ENCODE assay signal across 24 mouse cellular contexts in genomic region chr13:57496778-57497177, GRCm38 (mm10).
DNase-seq lines count a peak whose midpoint lies in the region; ATAC-seq and TF ChIP-seq lines count a peak whose summit lies in the region.
"Had no signal": no experiment of that assay in that cellular context is flagged by ENCODE, and none has a peak within 500 bp of the region (broad histone marks: within the 10 kb centered on the region; RNA-seq: fewer than 3 reads in every experiment).

No protein-coding gene starts in this region.

- DNase-seq in kidney, adult 2 months, result peak; percentile 33
- DNase-seq in kidney, postnatal 0 days (ENCODE audit: low spot score), result no peak
- DNase-seq in kidney, adult 11 months, result no peak
- DNase-seq in liver, adult 2 months (ENCODE audit: extremely low read depth, low read depth, low spot score), result peak; percentile 53
- DNase-seq: adrenal gland, adult 8-10 months; adrenal gland, postnatal 25 days; cerebellum, adult 18-20 months; cerebellum, adult 9-10 months; cerebellum, postnatal 14 days; gastrocnemius, postnatal 10 days; gastrocnemius, postnatal 36 days; heart, adult 2 months; heart, postnatal 14 days; heart, postnatal 4 days had no signal

- H3K9me3 ChIP-seq in kidney, embryonic 14.5 days (ENCODE audit: control insufficient read depth, low read length), result no peaks in the 10 kb centered on the region
- H3K9me3 ChIP-seq in kidney, postnatal 0 days (replicated peaks; ENCODE audit: low read length), result no peaks in the 10 kb centered on the region
- H3K9me3 ChIP-seq in liver, embryonic 12.5 days (replicated peaks), result no peaks in the 10 kb centered on the region
- peaks cover 46% of the 10 kb centered on the region for H3K9me3 ChIP-seq in megakaryocyte, embryonic 14.5 days
- H3K9me3 ChIP-seq: forebrain, embryonic 10.5 days; forebrain, embryonic 13.5 days; heart, embryonic 10.5 days; heart, embryonic 13.5 days had no signal

- H3K4me3 ChIP-seq in kidney, adult 2 months (ENCODE audit: insufficient read depth, low read depth, low read length), result no peak overlapping the region
- H3K4me3 ChIP-seq in kidney, embryonic 14.5 days (ENCODE audit: low read length), result no peak overlapping the region
- H3K4me3 ChIP-seq in kidney, postnatal 0 days (replicated peaks; ENCODE audit: low read depth, low read length), result no peak overlapping the region
- no peak overlapping the region for H3K4me3 ChIP-seq in liver, adult 2 months (ENCODE audit: insufficient read depth, low read depth, low read length)
- no peak overlapping the region for H3K4me3 ChIP-seq in liver, embryonic 12.5 days
- peak overlapping the region; percentile 15 for H3K4me3 ChIP-seq in megakaryocyte, embryonic 14.5 days (replicated peaks)
- H3K4me3 ChIP-seq: forebrain, embryonic 10.5 days; forebrain, embryonic 13.5 days; heart, adult 2 months; heart, embryonic 10.5 days; heart, embryonic 13.5 days had no signal

- 49% methylated on average over 7 of the region's 7 CpGs for WGBS in kidney, adult 2 months
- 67% methylated on average over 7 of the region's 7 CpGs for WGBS in kidney, embryonic 14.5 days
- WGBS in kidney, postnatal 0 days, result 68% methylated on average over 7 of the region's 7 CpGs
- 33% methylated on average over 7 of the region's 7 CpGs for WGBS in liver, adult 2 months
- WGBS in liver, embryonic 12.5 days (ENCODE audit: insufficient replicate concordance), result 59% methylated on average over 7 of the region's 7 CpGs

- no peak for ATAC-seq in kidney, embryonic 14.5 days (ENCODE audit: low FRiP score, low TSS enrichment)
- peak; percentile 36; the same call in 1 of the 2 replicates for ATAC-seq in kidney, postnatal 0 days (replicated peaks; ENCODE audit: low FRiP score, low read depth)
- ATAC-seq in liver, embryonic 12.5 days, result no peak
- no peak for ATAC-seq in megakaryocyte, adult 5-6 weeks (ENCODE audit: poor library complexity, severe bottlenecking)
- ATAC-seq: activated CD4-positive, CD25-positive, alpha-beta regulatory T cell, adult 4 months; forebrain, embryonic 13.5 days; forebrain, embryonic 16.5 days had no signal

- H3K79me2 ChIP-seq in liver, adult 2 months (ENCODE audit: control insufficient read depth, insufficient read depth, low read length), result no peaks in the 10 kb centered on the region

- no peak for TF ChIP-seq POLR2A in kidney, adult 2 months (IDR thresholded peaks at IDR 0.05; ENCODE audit: low read depth, low read length)
- no peak for TF ChIP-seq POLR2A in liver, adult 2 months (IDR thresholded peaks at IDR 0.05; ENCODE audit: extremely low read depth, insufficient read depth, low read length)

- H3K27me3 ChIP-seq in kidney, adult 2 months (replicated peaks; ENCODE audit: control insufficient read depth, insufficient read depth, low read length), result no peaks in the 10 kb centered on the region
- H3K27me3 ChIP-seq in kidney, embryonic 14.5 days (ENCODE audit: control insufficient read depth, insufficient read depth, low read length), result no peaks in the 10 kb centered on the region
- H3K27me3 ChIP-seq in kidney, postnatal 0 days (ENCODE audit: insufficient read depth, low read length), result no peaks in the 10 kb centered on the region
- no peaks in the 10 kb centered on the region for H3K27me3 ChIP-seq in liver, adult 2 months (ENCODE audit: control insufficient read depth, insufficient read depth, low read length)
- no peaks in the 10 kb centered on the region for H3K27me3 ChIP-seq in liver, embryonic 12.5 days (replicated peaks)
- no peaks in the 10 kb centered on the region for H3K27me3 ChIP-seq in megakaryocyte, embryonic 14.5 days (replicated peaks)
- H3K27me3 ChIP-seq: forebrain, embryonic 13.5 days; heart, embryonic 13.5 days had no signal

- H3K27ac ChIP-seq in kidney, adult 2 months (ENCODE audit: insufficient read depth, low read depth, low read length), result no peak overlapping the region
- H3K27ac ChIP-seq in kidney, embryonic 14.5 days (ENCODE audit: low read depth, low read length), result no peak overlapping the region
- no peak overlapping the region for H3K27ac ChIP-seq in kidney, postnatal 0 days
- H3K27ac ChIP-seq in liver, adult 2 months (replicated peaks; ENCODE audit: insufficient read depth, low read depth, low read length), result no peak overlapping the region
- H3K27ac ChIP-seq in liver, embryonic 12.5 days, result no peak overlapping the region
- H3K27ac ChIP-seq: forebrain, embryonic 10.5 days; forebrain, embryonic 13.5 days; heart, adult 2 months; heart, embryonic 10.5 days; heart, embryonic 13.5 days had no signal

- TF ChIP-seq CTCF in kidney, adult 2 months (conservative IDR thresholded peaks at IDR 0.05; ENCODE audit: insufficient read depth, insufficient read length, low read depth, low read length), result no peak
- TF ChIP-seq CTCF in kidney, postnatal 0 days (IDR thresholded peaks at IDR 0.05; ENCODE audit: low read depth), result no peak
- no peak for TF ChIP-seq CTCF in liver, adult 2 months (IDR thresholded peaks at IDR 0.05; ENCODE audit: low read depth, low read length)

- H3K9ac ChIP-seq in kidney, embryonic 14.5 days (ENCODE audit: low read depth, low read length), result no peak overlapping the region
- H3K9ac ChIP-seq in kidney, postnatal 0 days (ENCODE audit: low read depth, low read length), result no peak overlapping the region
- no peak overlapping the region for H3K9ac ChIP-seq in liver, adult 2 months (ENCODE audit: low read depth, low read length)
- no peak overlapping the region for H3K9ac ChIP-seq in liver, embryonic 12.5 days
- H3K9ac ChIP-seq: forebrain, embryonic 13.5 days; heart, embryonic 13.5 days had no signal

- no peak overlapping the region for H3K4me2 ChIP-seq in kidney, embryonic 14.5 days (replicated peaks; ENCODE audit: low read depth, low read length)
- no peak overlapping the region for H3K4me2 ChIP-seq in kidney, postnatal 0 days (ENCODE audit: low read length)
- H3K4me2 ChIP-seq in liver, embryonic 12.5 days, result no peak overlapping the region
- H3K4me2 ChIP-seq: forebrain, embryonic 13.5 days; heart, embryonic 13.5 days had no signal

- H3K36me3 ChIP-seq in kidney, adult 2 months (ENCODE audit: control insufficient read depth, insufficient read depth, low read length), result no peaks in the 10 kb centered on the region
- H3K36me3 ChIP-seq in kidney, embryonic 14.5 days (ENCODE audit: control insufficient read depth, insufficient read depth, low read length), result no peaks in the 10 kb centered on the region
- no peaks in the 10 kb centered on the region for H3K36me3 ChIP-seq in kidney, postnatal 0 days (ENCODE audit: insufficient read depth, low read length)
- H3K36me3 ChIP-seq in liver, adult 2 months (ENCODE audit: control insufficient read depth, insufficient read depth, low read length), result no peaks in the 10 kb centered on the region
- H3K36me3 ChIP-seq in liver, embryonic 12.5 days, result no peaks in the 10 kb centered on the region
- no peaks in the 10 kb centered on the region for H3K36me3 ChIP-seq in megakaryocyte, embryonic 14.5 days (replicated peaks; ENCODE audit: low read length)
- H3K36me3 ChIP-seq: forebrain, embryonic 10.5 days; heart, embryonic 10.5 days; heart, embryonic 13.5 days had no signal

- no peaks in the 10 kb centered on the region for H3K4me1 ChIP-seq in kidney, adult 2 months (ENCODE audit: control insufficient read depth, insufficient read depth, low read length)
- H3K4me1 ChIP-seq in kidney, embryonic 14.5 days (ENCODE audit: control insufficient read depth, insufficient read depth, low read length), result no peaks in the 10 kb centered on the region
- no peaks in the 10 kb centered on the region for H3K4me1 ChIP-seq in kidney, postnatal 0 days (replicated peaks; ENCODE audit: insufficient read depth, low read length)
- 0 out of 2 replicates have a peak, but pooled peaks cover 3% of the 10 kb centered on the region for H3K4me1 ChIP-seq in liver, adult 2 months (ENCODE audit: control insufficient read depth, insufficient read depth, low read length)
- H3K4me1 ChIP-seq in liver, embryonic 12.5 days, result no peaks in the 10 kb centered on the region
- no peaks in the 10 kb centered on the region for H3K4me1 ChIP-seq in megakaryocyte, embryonic 14.5 days
- H3K4me1 ChIP-seq: forebrain, embryonic 10.5 days; forebrain, embryonic 13.5 days; heart, embryonic 10.5 days; heart, embryonic 13.5 days had no signal

Comparison
In these comparisons a context has a peak if more than half of its experiments do, and no peak if none do; other contexts are left out.
1. DNase-seq: peak in kidney, adult 2 months (single experiment) and liver, adult 2 months (single experiment); none in kidney, postnatal 0 days (single experiment) and kidney, adult 11 months (single experiment).